Mouse (Mus musculus): ENCODE data around the gene B4galt7. TPM values are rescaled to one million over a fixed set of nuclear protein-coding genes. Genes with fewer than 3 reads are reported as not detected.
"Not testable (repeated sequence)": the region's sequence is repeated elsewhere in the genome, so short reads cannot be mapped to it uniquely, and the experiment has no call there.

B4galt7 gene
- polyA plus RNA-seq, 1 experiment from 2014 or later, result 46.0 TPM

- Histone ChIP-seq H3K4me1 (replicated peaks) (peaks cover 24% of the 10 kb centered on the region), H3K4me3 (no peak overlapping the region), H3K4me2 (no peak overlapping the region), H3K9ac (no peak overlapping the region), H3K36me3 (peaks cover 25% of the 10 kb centered on the region), H3K9me3 (no peaks in the 10 kb centered on the region), H3K27me3 (no peaks in the 10 kb centered on the region), H3K27ac (replicated peaks) (no peak overlapping the region)
- ATAC-seq (ENCODE audit: low FRiP score, low read depth), result no peak
- WGBS, result 91% methylated on average over 3 of the region's 3 CpGs
These were observed 4.9 kb downstream of the B4galt7 start for GRCm38 (mm10) chr13:55604606-55605005.

DNA sequence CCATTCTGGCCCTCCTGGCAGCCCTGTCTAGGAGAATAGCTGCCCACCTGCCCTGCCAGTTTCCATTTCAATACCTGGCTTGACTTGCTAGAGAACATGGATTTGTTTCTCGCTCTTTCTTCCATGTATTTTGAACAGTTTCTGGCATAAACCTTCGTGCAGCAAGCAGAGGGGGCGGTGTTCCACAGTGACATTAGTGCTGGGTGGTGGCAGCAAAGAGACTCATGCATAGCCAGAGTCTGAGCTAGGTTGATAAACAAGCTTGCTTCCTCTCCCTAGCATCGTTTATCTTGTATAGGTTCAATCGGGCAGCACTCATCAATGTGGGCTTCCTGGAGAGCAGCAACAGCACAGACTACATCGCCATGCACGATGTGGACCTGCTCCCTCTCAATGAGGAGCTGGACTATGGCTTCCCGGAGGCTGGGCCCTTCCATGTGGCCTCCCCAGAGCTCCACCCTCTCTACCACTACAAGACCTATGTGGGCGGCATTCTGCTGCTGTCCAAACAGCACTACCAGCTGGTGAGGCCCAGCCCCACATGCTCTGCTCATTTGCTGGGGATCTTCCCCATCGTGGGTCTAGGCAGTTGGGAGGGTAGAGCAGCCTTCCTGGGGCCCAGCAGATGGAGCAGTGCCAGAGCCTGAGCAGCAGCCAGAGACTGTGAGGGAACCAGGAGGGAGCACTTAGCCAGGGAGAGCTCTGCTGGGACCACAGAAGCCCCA, 7.4 kb downstream of the B4galt7 start:
- no peak overlapping the region for H3K27ac ChIP-seq (replicated peaks)
- WGBS, result 81% methylated on average over 10 of the region's 10 CpGs
- H3K4me2 ChIP-seq, result no peak overlapping the region
- no peaks in the 10 kb centered on the region for H3K9me3 ChIP-seq
- no peak for ATAC-seq (ENCODE audit: low FRiP score, low read depth)
- H3K27me3 ChIP-seq, result no peaks in the 10 kb centered on the region
- H3K36me3 ChIP-seq, result peaks cover 33% of the 10 kb centered on the region
- no peak overlapping the region for H3K4me3 ChIP-seq
- H3K4me1 ChIP-seq (replicated peaks), result peaks cover 5% of the 10 kb centered on the region
- no peak overlapping the region for H3K9ac ChIP-seq

GRCm38 (mm10) chr13:55607624-55608006, 7.9 kb downstream of the B4galt7 start:
- Histone ChIP-seq H3K4me3 (no peak overlapping the region), H3K9me3 (no peaks in the 10 kb centered on the region), H3K9ac (no peak overlapping the region), H3K36me3 (peaks cover 33% of the 10 kb centered on the region), H3K27me3 (no peaks in the 10 kb centered on the region), H3K4me2 (no peak overlapping the region), H3K4me1 (replicated peaks) (no peaks in the 10 kb centered on the region), H3K27ac (replicated peaks) (no peak overlapping the region)
- WGBS, result 91% methylated on average over 2 of the region's 2 CpGs
- ATAC-seq (ENCODE audit: low FRiP score, low read depth), result no peak

GRCm38 (mm10) chr13:55611996-55612395, 12.3 kb downstream of the B4galt7 start:
- H3K4me2 ChIP-seq, result no peak overlapping the region
- no peaks in the 10 kb centered on the region for H3K4me1 ChIP-seq (replicated peaks)
- no peaks in the 10 kb centered on the region for H3K27me3 ChIP-seq
- H3K27ac ChIP-seq (replicated peaks), result no peak overlapping the region
- H3K36me3 ChIP-seq, result peaks cover 29% of the 10 kb centered on the region
- 85% methylated on average over 7 of the region's 7 CpGs for WGBS
- no peak overlapping the region for H3K9ac ChIP-seq
- H3K4me3 ChIP-seq, result no peak overlapping the region
- ATAC-seq (ENCODE audit: low FRiP score, low read depth), result no peak
- H3K9me3 ChIP-seq, result no peaks in the 10 kb centered on the region

DNA sequence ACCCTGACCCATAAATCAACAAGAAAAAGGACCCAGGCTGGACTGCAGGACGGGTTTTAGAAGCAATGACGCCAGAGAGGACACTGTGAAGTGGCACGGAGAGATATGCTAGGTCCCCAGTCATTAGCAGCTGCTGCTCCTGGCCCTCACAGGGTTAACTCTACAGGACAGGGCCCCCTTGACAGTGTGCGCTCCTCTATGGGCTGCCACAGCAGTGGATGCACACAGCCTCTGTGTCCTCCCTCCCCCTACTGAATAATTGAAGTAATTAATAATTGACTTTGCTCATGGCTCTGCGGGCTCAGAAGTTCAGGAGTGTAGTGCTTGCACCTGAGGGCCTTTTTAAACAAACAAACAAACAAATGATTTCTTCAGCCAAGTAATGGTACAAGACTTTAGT, 13.8 kb downstream of the B4galt7 start:
- WGBS, result 35% methylated on average over 5 of the region's 5 CpGs
- Histone ChIP-seq H3K4me3 (no peak overlapping the region), H3K27me3 (no peaks in the 10 kb centered on the region), H3K4me1 (replicated peaks) (no peaks in the 10 kb centered on the region), H3K36me3 (peaks cover 23% of the 10 kb centered on the region), H3K4me2 (no peak overlapping the region), H3K27ac (replicated peaks) (no peak overlapping the region), H3K9me3 (no peaks in the 10 kb centered on the region), H3K9ac (no peak overlapping the region)
- ATAC-seq (ENCODE audit: low FRiP score, low read depth), result no peak

GRCm38 (mm10) chr13:55619328-55619727, 19.6 kb downstream of the B4galt7 start:
- H3K4me1 ChIP-seq (replicated peaks), result peaks cover 15% of the 10 kb centered on the region
- peaks cover 5% of the 10 kb centered on the region; the same call in 1 of the 2 replicates for H3K36me3 ChIP-seq
- H3K9me3 ChIP-seq, result no peaks in the 10 kb centered on the region
- 93% methylated on average over 4 of the region's 4 CpGs for WGBS
- ATAC-seq (ENCODE audit: low FRiP score, low read depth), result no peak
- H3K27me3 ChIP-seq, result no peaks in the 10 kb centered on the region
- H3K27ac ChIP-seq (replicated peaks), result no peak overlapping the region
- no peak overlapping the region for H3K9ac ChIP-seq
- H3K4me3 ChIP-seq, result no peak overlapping the region
- no peak overlapping the region for H3K4me2 ChIP-seq

DNA sequence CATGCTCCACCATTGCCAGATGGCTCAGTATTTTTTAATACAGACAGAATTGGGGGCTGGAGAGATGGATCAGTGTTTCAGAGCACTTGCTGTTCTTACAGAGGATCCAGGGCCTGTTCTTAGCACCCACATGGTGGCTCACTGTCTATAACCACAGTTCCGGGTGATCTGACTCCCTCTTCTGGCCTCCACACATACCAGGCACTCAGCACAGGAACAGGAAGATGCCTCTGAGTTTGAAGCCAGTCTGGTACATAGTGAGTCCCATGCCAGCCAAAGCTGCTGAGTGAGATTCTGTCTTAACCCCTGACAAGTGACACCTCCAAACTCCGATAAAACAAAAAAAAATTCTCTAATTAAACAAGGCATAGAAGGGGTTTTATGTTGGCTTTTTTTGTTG, 20.6 kb downstream of the B4galt7 start:
- WGBS, result 85% methylated on average over 2 of the region's 2 CpGs
- Histone ChIP-seq H3K4me1 (replicated peaks) (peaks cover 24% of the 10 kb centered on the region), H3K36me3 (peaks cover under 1% of the 10 kb centered on the region; the same call in 1 of the 2 replicates), H3K9ac (no peak overlapping the region), H3K27me3 (no peaks in the 10 kb centered on the region), H3K4me2 (no peak overlapping the region), H3K9me3 (no peaks in the 10 kb centered on the region), H3K27ac (replicated peaks) (no peak overlapping the region), H3K4me3 (no peak overlapping the region)
- no peak for ATAC-seq (ENCODE audit: low FRiP score, low read depth)

GRCm38 (mm10) chr13:55622156-55622648, 22.5 kb downstream of the B4galt7 start:
- H3K27me3 ChIP-seq; ATAC-seq (ENCODE audit: low FRiP score, low read depth); H3K9me3 ChIP-seq: not testable (repeated sequence)
- peaks cover 40% of the 10 kb centered on the region for H3K4me1 ChIP-seq (replicated peaks)
- 23% methylated on average over 20 of the region's 20 CpGs for WGBS
- H3K4me3 ChIP-seq, result peak overlapping the region; percentile 92
- H3K36me3 ChIP-seq, result peaks cover 12% of the 10 kb centered on the region; the same call in 1 of the 2 replicates
- H3K9ac ChIP-seq, result peak overlapping the region; percentile 91
- H3K4me2 ChIP-seq, result peak overlapping the region; percentile 66
- peak overlapping the region; percentile 93 for H3K27ac ChIP-seq (replicated peaks)

DNA sequence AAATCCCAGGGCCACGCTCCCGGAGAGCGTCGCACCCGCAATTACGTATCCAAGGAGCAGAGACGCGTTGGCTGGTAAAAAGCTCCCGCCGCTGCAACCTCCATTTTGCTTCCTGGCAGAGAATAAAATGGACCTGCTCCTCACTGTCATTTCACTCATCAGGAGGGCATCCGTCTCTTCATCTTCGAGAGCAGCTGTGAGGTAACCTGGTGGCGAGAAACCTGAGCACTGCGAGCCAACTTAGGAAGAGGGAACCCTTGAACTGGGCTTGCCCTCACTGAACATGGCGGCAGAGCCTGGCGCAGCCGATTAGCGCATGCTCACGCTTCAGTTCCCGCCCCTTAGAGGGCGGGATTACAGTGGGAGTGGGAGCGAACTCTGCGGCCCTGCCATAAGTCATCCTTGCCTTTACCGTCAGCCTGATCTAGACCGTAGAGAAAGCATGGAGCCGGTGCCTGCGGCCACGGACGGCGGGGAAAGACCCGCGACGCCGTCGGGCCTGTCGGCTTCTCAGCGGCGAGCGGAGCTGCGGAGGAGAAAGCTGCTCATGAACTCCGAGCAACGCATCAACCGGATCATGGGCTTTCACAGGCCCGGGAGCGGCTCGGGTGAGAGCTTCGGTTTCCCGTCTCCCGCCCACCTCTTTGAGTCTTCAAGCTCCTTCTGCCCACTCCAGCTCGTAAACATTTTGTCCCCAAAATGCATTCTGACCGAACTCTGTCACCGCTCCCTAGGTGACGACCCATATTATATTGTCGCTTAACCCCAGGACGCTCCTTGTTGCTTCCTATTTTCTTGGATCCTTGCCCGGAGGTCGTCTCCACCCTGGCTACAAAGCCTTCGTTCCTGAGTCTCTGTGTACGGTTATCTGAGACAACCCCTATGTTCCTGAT, 23.2 kb downstream of the B4galt7 start, which contains the start of gene Caml:
TSS of gene Caml (plus strand) at position 357 of the 893 bp plus-strand sequence.
- WGBS, result under 1% methylated on average over 59 of the region's 59 CpGs
- H3K9ac ChIP-seq, result peak within 1 kb of the TSS; percentile 91
- H3K27me3 ChIP-seq, result no peaks in the 10 kb centered on the region
- H3K9me3 ChIP-seq, result no peaks in the 10 kb centered on the region
- H3K27ac ChIP-seq (replicated peaks), result peak within 1 kb of the TSS; percentile 93
- peak within 1 kb of the TSS; percentile 92 for H3K4me3 ChIP-seq
- H3K4me1 ChIP-seq (replicated peaks), result peaks cover 40% of the 10 kb centered on the region
- peaks cover 12% of the 10 kb centered on the region; the same call in 1 of the 2 replicates for H3K36me3 ChIP-seq
- ATAC-seq (ENCODE audit: low FRiP score, low read depth), result peak; percentile 98
- H3K4me2 ChIP-seq, result peak within 1 kb of the TSS; percentile 66

- ATAC-seq (ENCODE audit: low FRiP score, low read depth), result peak; percentile 92
- Histone ChIP-seq H3K27me3 (no peaks in the 10 kb centered on the region), H3K27ac (replicated peaks) (peak within 1 kb of the TSS; percentile 83), H3K4me2 (peak within 1 kb of the TSS; percentile 88), H3K4me1 (replicated peaks) (peaks cover 20% of the 10 kb centered on the region), H3K9me3 (no peaks in the 10 kb centered on the region), H3K9ac (peak within 1 kb of the TSS; percentile 92), H3K36me3 (peaks cover 49% of the 10 kb centered on the region), H3K4me3 (peak within 1 kb of the TSS; percentile 100)
- whole genome bisulfite sequencing, result 6% methylated on average over 30 of the region's 30 CpGs
These were observed 35.0 kb downstream of the B4galt7 start, which contains the start of gene Ddx46 for GRCm38 (mm10) chr13:55634639-55635127. Ddx46 (plus strand) TSS chr13:55635027.

DNA sequence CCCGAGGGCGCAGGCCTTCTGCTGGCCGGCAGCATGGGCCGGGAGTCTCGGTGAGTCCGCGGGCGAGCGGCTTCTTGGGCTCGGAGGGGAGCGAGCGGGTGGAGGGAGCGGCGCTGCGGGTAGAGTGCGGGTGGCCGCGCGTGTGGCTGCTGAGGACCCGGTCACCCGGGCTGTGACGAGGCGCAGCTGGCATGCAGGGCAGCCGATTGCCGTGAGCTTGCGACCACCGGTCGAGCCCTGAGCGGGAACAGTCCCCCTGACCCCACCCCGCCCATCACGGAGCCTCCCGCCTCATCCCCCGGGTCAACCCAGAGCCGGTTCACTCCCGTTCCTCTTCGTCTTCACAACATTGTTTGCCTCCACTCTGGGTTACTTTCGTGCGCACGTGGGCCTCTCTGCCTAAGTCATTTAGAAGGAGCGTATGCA, 35.5 kb downstream of the B4galt7 start:
- H3K4me3 ChIP-seq, result peak overlapping the region; percentile 100
- peak; percentile 59 for ATAC-seq (ENCODE audit: low FRiP score, low read depth)
- peaks cover 20% of the 10 kb centered on the region for H3K4me1 ChIP-seq (replicated peaks)
- H3K9ac ChIP-seq, result peak overlapping the region; percentile 92
- peak overlapping the region; percentile 88 for H3K4me2 ChIP-seq
- peaks cover 50% of the 10 kb centered on the region for H3K36me3 ChIP-seq
- H3K9me3 ChIP-seq, result no peaks in the 10 kb centered on the region
- no peaks in the 10 kb centered on the region for H3K27me3 ChIP-seq
- WGBS, result under 1% methylated on average over 36 of the region's 40 CpGs
- H3K27ac ChIP-seq (replicated peaks), result peak overlapping the region; percentile 83
